Mouse (Mus musculus) A20 (cell line): Measurements from ENCODE around the gene 1600014C10Rik.

Source experiments
- DNase-seq: peaks from one replicate; pipeline ENCODE4 v3.0.0-alpha.2; 2011; ENCODE audit warnings: low read depth, low spot score

1600014C10Rik gene

DNA sequence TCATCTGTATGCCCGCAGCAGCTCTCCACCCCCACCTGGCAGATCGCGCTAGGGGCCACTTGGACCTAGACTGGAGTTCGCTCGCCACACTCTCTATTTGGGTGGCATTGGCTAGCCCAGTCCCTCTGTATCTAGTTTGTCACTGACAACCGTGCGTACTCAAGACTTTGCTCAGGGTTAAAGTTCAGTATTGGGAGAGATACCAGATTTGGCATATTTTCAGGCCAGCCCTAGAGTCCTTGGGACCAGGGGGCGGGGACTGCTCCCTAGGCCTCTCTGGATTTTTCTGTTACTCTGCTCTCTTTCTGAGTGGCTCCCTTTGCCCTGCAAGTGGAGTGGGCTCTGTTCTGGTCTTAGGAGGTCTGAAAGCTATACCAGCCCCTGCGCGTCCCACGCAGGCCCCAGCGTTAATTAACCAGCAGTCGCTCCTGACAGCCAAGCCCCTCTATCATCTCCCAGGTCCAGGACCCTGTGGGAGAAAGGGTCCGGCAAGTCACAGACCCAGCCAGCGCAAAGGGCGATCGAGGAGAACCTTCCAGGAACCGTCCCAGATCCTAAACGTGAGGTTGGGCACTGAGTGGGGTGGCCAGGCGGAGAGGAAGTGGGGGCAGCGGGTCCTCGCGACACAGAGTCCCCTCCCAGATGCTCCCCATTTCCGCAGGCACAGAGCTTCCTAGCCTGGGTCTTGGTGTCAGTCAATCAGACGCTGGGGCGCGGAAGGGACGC, at the start of gene 1600014C10Rik:
Gene 1600014C10Rik (plus strand): TSS at position 256 of the 726 bp plus-strand sequence.
- no peak for DNase-seq

DNA sequence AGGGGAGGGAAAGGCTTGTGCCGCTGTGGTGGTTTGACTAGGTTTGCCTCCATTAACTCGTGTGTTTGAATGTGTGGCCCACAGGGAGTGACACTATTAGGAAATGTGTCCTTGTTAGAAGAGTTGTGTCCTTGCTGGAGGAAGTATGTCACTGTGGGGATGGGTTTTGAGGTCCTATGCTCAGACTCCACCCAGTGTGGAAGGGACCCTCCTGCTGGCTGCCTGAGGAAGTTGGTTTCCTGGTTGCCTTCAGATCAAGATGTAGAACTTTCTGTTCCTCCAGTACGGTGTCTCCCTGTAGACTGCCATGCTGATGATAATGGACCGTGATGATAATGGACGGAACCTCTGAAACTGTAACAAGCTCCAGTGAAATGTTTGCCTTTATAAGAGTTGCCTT, 48.5 kb upstream of the 1600014C10Rik start:
- DNase-seq: no peak

GRCm38 (mm10) chr7:38140324-38140723, 42.7 kb upstream of the 1600014C10Rik start:
- DNase-seq: no peak

DNA sequence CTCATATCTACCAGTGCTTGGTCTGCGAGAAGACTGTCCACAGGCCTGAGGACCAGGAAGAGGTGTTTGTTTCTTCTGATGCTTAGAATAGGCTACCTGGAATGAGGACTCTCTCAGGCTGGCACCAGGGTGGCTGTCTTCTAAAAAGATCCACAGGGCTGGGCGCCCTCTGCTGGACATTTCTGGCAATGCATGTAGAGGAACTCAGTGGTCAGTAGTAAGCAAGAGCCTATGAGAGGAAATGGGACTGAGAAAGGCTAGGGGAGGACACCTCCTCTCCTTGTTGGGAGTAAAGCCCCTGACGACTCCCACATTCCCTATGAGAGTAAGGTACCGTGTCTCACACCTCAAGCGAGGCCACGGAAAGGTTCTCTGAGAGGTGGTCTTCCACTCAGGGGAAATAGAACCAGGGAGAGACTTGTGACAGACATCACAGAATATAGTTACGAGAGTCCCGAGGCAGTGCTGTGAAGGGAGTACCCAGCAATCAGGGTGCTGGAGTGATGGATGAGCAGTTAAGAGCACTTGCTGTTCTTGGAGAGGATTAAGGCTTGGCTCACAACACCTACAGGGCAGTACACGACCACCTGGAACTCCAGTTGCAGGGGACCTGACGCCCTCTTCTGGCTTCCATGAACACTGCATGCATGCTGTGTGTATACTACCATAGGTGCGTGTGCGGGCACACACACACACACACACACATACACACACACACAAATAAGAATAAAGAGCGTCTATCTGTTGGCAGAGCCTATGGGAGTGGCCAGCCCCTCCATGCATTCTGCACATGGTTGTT, 41.1 kb upstream of the 1600014C10Rik start:
- DNase-seq: peak; percentile 87

GRCm38 (mm10) chr7:38147477-38147876, 35.5 kb upstream of the 1600014C10Rik start:
- no peak for DNase-seq

DNA sequence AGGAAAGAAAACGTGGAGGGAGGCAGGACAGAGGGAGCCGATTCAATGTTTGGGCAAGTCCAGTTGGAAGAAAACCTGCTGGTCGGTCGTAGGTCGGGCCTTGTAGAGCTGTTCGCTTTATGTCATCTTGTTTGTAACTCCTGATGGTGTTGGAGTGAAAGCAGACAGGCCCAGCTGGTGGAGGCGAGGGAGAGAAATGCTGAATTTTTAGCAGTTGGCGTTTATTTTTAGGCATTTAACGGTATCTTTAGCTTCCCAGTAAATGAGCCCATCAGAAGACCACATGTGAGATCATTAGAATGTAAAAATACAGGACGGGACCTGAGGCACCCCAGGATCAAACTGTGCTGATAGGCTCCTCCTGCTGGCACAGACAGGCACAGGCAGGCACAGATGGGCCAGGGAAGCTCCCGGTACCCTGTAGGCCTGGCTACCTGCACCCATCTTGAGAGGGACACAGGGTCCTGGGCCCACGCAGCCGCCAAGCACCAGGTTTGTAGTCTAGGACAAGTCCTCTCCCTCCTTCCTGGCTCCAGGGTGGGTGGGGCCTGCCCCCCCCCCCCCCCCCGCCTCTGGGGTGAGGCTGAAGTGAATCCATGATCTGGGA, 31.2 kb upstream of the 1600014C10Rik start:
- no peak for DNase-seq

DNA sequence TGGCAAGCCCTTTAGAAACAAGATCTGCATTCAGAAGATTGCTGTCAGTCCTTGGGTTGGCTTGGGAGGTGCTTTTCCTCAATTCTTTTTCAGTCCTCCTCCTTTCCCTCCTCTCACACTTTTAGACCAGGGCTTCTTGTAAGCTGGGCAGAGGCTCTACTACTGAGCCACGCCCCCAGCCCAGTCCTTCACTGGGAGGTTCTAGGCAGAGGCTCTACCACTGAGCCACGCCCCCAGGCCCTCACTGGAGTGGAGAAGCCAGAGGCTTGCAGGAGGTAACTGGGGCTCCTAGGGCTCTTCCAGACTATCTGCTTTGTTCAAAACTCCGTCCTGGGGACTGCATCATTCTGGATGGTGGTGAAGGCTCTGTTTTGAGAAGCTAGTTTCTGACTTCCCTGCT, 30.4 kb upstream of the 1600014C10Rik start:
- DNase-seq: no peak

GRCm38 (mm10) chr7:38155829-38156228, 27.2 kb upstream of the 1600014C10Rik start:
- DNase-seq: no peak

DNA sequence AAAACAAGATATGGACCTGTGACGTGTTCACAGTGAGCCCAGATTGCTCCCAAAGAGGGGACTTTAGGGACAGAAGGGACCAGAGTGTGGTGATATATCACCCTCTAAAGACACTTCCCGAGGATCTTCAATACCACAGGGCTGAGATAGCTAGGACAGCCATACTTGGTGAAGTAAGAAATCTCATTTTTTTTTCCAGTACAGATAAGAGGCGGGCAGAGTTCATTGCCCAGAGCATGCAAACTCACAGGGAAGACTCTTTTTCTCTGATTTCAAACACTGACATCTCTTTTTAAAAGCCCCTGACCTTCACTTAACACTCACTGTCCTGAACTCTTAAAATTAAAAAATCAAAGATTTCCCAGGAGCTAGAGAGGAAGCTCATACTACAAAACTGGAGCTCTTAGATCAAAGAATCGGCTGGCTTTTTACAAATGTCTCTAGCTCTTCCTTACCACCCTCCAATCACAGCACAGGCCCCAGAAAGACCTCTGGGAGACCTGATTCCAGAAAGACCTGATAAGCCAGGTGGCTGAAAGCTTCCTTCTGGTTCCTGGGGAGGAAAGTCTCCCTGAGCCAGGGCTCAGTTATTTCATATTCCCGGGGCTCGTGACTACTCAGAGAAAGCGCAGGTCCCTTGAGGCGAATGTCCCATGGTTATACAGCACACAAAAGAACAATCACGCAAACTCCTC, 24.1 kb upstream of the 1600014C10Rik start:
- no peak for DNase-seq

DNA sequence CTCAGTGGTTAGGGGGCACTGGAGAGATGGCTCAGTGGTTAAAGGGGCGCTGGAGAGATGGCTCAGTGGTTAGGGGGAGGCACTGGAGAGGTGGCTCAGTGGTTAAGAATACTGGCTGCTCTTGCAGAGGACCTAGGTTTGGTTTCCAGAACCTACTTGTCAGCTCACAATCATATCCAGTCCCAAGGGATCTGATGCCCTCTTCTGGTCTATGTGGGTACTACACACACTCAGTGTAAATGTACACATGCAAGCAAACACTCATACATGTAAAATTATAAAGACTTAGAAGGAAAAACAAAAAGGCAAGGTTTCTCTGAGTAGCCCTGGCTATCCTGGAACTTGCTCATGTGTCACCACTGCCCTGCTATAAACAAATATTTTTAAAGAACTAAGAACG, 21.6 kb upstream of the 1600014C10Rik start:
- peak; percentile 50 for DNase-seq

DNA sequence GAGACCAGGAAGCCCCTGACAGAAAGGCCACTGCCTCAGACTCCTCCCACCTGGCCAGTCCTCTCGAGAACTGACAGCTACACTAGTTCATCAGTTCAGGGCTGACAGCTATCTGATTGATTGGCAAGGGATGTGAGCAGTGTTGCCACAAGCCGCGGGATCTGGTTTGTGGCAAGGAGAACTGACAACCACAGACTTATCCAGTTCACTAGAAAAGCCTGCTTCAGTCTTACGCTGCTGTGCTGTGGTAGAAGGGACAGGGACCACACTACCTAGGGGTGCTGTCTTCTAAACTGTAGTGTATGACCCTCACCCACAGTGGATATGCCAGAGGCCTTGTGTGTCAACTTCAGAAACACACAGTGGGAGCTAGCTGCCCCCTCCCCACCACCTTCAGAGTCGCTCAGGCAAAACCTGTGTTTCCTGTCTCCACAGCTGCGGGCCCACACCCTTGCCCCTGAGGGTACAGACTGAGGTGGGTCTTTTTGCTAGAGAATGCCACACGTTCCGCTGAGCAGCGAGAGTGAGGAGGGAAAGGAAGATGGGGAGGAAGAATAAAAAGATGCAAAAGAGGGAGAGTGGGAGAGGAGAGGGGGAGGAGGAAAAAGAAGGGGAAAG, 19.5 kb upstream of the 1600014C10Rik start:
- peak; percentile 23 for DNase-seq

GRCm38 (mm10) chr7:38166930-38167645, 15.9 kb upstream of the 1600014C10Rik start:
- no peak for DNase-seq

DNA sequence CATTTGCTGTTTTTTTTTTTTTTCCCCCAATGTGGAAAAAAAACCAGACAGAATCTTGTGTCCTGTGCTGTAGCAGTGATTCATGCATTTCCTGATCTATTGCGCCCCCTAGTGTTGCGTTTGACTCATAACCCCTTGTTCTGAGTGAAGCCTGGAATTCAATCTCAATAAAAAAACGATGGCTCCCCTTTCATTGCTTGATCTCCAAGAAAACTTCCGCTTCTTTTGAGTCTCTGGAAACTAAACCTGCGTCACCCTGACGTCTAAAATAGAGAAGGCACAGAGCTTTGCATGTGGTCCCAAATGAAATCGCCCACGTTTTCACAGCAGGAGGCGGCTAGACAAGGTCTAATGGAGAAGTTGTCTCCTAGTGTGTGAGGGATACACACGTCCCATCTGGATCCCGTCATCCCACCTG, 15.3 kb upstream of the 1600014C10Rik start:
- peak; percentile 57 for DNase-seq

- DNase-seq: no peak
These were observed 9.1 kb upstream of the 1600014C10Rik start for GRCm38 (mm10) chr7:38173871-38174270.

- no peak for DNase-seq
These were observed 8.5 kb upstream of the 1600014C10Rik start for GRCm38 (mm10) chr7:38174321-38175148.

DNA sequence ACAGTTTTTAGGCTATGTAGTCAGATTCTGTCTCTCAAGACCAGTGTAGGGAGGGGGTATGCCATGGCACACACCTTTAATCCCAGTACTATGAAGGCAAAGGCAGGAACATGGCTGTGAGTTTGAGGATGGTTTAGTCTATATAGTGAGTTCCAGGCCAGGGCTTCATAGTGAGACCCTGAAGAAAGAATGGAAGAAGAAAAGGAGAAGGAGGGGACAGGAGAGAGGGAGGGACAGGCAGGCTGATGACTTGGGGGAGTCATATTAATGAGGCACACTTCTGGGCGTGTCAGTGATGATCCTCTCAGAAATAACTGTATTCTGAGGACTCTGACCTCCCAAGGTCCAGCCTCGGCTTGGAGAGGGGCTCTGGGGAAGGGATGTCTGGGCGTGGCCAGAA, 7.0 kb upstream of the 1600014C10Rik start:
- DNase-seq: no peak

DNA sequence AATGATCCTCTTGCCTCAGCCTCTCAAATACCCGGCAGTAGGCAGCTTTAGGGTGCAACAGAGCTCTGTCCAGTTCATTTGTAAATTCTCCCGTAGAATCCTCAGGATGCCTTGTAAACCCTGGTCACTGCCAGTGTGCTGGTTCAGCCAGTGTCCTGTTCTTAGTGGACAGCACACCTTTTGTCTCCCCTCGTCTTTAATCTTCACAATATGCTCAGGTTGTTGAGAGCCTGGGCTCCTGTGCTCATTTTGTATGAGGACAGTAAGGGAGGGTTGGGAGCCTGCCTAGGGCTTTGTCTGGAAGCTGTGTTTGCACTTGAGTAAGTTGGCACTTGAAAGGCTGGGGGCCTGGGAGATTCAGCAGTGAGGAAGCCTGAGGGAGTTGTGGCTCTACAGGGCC, 3.1 kb upstream of the 1600014C10Rik start:
- no peak for DNase-seq

DNA sequence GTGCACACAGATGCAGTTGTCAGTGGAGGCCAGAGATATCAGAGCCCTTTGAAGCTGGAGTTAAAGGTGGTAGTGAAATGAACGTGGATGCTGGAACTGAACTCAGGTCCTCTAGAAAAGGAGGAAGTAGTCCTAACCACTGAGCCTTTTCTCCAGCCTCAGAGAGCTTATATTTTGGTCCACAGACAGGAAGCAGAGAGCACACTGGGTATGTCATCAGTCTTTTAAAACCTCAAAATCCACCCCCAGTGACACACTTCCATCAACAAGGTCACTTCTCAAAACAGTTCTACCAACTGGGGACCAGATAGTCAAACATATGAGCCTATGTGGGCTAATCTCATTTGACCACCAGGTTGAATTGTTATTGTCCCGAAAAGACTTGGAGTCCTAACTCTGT, 1.7 kb upstream of the 1600014C10Rik start:
- DNase-seq: peak; percentile 46

DNA sequence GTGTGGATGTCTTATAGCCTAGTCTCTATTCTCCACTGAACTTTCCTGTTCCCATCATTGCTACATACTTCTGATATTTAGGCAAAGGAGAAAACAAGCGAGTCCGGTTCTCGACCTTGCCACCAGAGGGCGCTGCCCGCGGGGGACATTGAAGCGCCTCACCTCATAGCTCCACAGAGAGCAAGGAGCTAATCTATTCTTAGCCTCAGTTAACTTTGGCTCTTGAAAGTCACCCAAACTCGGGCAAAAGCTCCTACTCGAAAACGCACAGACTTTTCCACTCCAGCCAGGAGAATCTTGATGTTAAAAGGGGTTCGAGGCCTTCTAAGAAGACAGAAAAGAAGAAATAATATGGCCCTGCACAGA, 438 bp upstream of the 1600014C10Rik start:
- DNase-seq: peak; percentile 91
